Mouse (Mus musculus) liver, adult 2 months (tissue): ENCODE results near the gene Wipf2.

Experiments
- CTCF ChIP-seq: fragments of 200-500 bp; IDR thresholded peaks from 2 replicates; pipeline ENCODE4 v1.5.1; 2011; ENCODE audit warnings: low read depth, low read length, control low read depth
- POLR2A ChIP-seq: fragments of 200-500 bp; IDR thresholded peaks from 2 replicates; pipeline ENCODE4 v1.6.1; 2011; ENCODE audit warnings: low read length, control low read depth; ENCODE audit not compliant: insufficient read depth; ENCODE audit errors: extremely low read depth

- TF ChIP-seq POLR2A = no peak
- TF ChIP-seq CTCF = peak; percentile 65
These were observed 4.4 kb upstream of the Wipf2 start for GRCm38 (mm10) chr11:98858759-98859731.
